Mouse (Mus musculus): ENCODE measurements around the gene Rspry1.
A peak's percentile ranks its signal among the peaks of the same experiment; 100 is the strongest.

Rspry1 gene

DNA sequence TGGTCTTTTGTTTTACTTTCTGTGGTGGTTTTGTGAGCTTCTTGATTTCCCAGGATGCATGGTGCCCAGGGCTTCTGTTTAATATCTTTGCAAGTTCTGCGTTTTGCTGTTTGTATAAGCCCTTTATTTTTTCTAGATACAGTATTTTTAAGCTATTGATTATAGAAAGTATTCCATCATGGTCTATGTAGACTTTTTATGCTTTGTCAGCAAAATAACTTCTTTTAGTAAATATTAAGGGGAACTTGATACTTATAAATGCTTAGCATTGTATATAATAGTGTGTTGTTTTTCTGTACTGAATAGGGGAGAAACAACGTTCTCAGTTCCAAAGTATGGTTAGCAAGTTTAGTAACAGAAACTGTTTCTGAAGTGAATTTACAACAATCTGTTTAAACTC, 2.3 kb downstream of the Rspry1 start:
- no peak for DNase-seq

DNA sequence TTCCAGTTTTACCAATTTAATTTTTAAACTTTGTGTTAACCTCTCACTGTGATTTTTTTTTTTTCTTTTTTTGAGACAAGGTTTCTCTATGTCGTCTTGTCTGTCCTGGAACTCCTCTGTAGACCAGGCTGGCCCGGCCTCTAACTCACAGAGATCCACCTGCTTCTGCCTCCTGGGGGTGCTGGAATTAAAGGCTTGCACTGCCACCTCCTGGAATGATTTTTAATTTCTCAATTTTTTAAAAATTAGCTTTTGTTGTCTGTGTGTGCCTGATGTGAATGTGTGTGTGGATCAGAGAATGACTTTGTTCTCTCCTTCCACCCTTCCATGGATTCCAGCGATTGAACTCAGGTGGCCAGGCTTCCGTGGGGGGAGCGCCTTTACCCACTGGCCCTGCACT, 5.3 kb downstream of the Rspry1 start:
- DNase-seq = no peak

DNA sequence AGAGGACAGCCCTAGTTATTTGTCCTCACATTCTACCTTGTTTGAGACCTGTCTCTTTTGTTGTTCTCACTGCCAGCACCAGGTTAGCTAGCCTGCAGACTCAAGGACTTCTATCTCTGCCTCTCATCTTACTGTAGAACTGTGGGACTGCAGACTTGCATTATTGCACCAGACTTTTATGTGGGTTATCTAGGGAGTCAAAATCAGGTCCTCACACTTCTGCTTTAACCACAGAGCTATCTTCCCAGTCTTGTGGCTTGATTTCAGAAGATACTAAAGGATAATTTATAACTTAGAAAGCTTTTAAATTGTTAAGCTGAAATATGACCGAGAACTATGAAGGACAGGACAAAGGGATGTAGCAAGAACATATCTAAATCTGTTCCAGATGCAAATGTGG, 23.1 kb downstream of the Rspry1 start:
- DNase-seq = no peak

DNA sequence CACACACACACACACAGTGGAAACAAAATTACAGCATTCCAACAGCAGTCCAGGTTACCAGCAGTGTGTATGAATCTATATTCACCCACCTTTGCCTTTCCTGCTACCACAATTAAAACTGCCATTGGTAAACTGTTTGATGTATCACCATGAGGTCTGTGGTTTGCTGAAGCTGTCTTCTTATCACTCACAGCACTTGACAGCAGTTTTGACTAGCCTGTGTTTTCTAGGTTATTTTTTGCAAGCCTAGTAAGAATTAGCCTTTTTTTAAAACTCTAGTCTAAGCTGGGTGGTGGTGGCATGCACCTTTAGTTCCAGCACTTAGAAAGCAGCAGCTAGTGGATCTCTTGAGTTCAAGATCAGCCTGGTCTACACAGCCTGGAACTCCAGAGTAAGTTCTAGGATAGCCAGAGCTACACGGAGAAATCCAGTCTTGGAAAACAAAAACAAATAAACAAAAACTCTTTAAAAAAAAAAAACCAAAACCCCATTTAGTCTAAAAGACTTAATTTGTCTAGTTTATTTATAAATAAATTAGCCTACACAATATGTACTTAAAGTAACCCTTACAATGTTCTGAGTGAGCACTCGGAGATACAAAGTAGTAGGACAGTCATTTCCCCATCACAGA, 31.9 kb downstream of the Rspry1 start:
- no peak for DNase-seq

DNA sequence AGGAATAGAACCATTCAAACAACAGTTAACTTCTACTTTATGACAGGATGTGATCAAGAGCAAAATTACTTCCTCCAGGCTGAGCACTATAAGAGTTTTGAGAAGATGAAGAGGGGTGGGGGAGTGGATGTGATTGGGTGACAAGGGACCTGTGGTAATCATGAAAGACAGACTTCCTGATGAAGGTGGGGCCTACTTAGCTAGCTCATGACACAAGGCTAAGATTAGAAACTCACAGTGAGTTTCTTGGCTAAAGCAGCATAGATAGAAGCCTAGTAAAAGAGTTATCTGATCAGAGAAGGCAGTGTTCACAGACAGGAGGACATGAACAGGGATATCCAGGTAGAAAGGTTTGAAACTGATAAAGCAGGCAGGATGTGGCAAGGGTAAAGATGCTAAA, 32.5 kb downstream of the Rspry1 start:
- DNase-seq = peak; percentile 65

DNA sequence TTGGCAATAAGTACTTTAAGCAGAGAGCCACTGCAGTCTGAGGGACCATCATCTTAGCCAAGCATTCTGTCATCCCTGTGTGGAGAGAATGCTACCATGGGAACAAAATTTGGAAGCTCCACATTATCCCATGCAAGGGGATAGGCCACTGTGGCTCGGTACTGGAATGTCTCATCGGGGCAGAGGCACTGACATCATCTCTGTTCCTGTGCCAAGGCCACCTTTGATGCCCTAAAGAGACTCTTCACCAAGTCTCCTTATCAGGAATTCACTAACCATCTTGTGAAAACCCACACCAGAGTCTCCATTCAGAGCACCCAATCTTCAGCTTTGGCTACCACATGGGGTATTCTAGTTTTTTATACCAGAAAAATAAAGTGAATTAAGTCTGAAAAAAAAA, 39.4 kb downstream of the Rspry1 start:
- no peak for DNase-seq

DNA sequence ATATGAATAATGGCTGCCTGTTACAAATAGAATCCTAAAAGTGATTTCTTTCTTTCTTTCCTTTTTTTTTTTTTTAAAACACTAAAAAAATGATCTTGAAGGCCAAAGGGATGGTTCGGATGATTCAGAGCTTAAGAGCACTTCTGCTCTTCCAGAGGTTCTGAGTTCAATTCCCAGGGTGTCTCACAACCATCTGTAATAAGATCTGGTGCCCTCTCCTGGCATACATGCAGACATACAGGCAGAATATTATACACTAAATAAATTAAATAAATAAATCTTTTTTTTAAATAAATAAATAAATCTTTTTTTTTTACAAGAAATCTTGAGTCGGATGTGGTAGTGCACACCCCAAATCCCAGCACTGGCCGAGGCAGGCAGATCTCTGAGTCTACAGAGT, 40.2 kb downstream of the Rspry1 start:
- DNase-seq = no peak

DNA sequence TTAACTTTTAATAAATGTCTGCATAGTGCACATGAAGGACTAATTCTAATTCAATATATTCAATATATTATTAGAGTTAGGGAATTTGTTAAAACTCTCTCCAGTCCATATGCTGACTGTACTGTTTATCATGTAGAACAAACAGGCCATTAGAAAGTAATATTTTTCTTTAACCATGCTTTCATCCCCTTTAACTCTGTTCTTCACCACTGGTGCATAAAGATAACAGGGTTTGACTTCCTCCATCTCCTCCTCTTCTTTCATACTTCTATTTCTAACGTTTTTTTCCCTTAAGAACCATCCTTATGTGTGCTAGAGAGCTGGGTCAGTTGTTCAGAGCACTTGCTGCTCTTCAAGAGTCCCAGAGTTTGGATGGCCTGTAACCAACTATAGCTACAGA, 43.5 kb downstream of the Rspry1 start:
- DNase-seq = no peak

DNA sequence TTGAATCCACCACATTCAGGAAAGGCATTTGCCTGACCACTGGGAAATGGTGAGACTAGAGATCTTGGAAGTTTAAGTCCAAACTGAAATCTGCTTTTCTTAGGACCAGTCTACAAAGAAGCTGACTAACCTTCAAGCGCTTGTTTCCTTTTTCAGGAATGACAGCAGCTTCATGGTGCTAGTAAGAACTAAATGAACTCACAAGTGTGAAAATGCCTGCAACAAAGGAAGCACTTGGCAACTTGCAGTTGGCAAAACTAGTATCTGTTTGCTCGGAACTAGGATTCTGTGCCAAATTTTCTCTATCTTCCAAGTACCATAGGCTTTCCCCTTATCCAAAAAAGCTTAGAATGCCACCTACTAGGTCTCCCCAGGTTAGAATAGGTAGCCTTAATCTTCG, 44.4 kb downstream of the Rspry1 start:
- no peak for DNase-seq

DNA sequence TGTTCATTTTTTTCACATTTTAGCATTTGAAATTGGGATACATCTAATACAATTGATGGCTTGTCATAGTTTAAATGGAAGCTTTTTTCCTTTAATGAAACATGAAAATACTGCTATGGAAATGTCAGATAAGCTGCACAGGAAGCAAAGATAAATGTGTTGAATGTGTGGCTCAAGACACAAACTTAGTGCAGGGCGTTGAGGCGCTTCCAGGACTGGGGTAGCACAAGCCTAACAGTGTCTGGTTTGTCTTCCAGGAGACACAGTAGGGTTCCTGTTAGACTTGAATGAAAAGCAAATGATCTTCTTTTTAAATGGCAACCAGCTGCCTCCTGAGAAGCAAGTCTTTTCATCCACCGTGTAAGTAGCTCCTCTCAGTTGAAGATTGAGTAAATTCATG, 47.8 kb downstream of the Rspry1 start:
- no peak for DNase-seq

DNA sequence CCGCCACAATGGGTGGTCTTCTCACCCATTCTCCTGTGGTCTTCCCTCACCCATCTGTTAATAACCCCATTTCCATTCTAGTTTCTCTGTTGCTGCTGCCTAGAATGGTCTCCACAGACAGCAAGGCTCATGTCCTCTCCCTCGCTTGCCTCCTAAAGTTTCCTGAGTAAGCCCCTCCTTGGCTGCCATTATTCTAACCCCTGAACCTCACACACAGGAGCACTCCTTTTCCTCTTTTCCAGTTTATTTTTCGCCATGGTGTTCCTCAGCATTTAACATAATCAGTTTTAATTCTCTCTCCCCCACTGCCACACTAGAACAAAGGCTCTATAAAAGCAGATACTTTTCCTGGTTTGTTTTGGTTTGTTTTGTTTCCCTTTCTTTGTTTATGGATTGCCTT, 51.2 kb downstream of the Rspry1 start:
- no peak for DNase-seq

DNA sequence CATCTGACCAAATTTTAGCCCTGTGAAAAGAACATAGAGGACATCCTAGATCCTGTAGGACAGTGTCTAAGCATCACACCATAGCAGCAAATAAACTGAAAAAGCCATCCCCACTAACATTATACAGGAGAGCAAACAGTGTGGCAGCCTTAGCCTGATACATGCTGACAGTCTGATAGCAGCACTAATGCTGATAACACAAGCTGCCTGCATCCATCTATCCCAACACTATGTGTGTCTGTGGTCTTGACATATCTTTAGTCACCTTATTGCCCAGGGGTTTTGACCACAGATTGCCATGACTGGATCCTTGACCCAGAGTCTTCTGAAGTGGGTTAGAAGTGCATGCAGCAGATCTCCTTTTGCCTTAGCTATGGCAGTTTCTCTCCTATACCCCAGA, 53.3 kb downstream of the Rspry1 start:
- DNase-seq = no peak

DNA sequence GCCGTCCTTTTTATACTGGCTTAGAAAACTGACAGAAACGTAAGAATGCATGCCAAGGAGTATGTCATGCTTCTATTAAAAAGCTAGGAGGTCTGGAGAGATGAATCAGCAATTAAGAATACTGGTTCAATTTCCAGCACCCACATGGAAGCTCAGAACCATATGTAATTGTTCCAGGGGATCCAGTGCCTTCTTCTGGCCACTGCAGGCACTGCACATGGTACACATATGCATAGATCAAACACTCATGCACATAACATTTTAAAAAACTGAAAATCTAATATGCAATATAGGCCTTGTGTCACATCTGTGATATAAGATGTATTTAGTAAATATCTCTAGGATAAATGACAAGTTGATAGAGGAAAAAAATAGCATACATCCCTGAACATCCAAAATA, 56.3 kb downstream of the Rspry1 start:
- no peak for DNase-seq

DNA sequence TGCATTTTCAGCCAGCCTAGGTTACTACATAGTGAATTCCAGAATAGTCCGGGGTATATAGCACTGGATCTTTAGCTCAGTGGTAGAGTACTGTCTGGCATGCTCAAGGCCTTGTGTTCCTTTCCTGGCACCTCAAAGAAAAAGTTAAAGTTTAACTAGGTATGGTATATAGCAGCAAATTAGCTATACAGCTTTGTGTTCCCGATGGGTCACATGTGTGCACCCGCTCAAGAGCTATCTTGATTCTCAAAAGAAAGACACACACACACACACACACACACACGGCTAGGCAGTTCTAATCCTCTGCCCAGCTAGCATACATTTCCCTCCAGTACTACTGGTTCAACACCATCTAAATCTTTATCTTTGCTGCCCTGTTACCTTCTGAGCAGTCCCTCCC, 58.7 kb downstream of the Rspry1 start:
- DNase-seq = no peak

DNA sequence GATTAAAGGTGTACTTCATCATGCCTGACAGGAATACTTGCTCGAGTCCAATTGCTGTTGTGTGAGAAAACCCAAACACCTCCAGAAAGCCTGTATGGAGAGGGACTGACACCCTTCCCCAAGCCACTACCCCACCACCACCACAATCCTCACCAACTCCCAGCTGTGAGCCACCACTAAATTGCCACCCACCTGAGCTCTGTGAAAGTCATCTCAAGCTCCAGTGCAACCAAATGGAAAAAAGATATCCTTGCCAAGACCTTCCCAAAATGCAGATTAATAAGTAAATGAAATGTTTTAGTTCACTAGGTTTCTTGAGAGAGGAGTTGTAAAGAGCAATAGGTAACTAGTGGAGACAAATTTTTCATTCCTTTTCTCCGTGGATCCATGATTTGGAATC, 63.0 kb downstream of the Rspry1 start:
- no peak for DNase-seq

DNA sequence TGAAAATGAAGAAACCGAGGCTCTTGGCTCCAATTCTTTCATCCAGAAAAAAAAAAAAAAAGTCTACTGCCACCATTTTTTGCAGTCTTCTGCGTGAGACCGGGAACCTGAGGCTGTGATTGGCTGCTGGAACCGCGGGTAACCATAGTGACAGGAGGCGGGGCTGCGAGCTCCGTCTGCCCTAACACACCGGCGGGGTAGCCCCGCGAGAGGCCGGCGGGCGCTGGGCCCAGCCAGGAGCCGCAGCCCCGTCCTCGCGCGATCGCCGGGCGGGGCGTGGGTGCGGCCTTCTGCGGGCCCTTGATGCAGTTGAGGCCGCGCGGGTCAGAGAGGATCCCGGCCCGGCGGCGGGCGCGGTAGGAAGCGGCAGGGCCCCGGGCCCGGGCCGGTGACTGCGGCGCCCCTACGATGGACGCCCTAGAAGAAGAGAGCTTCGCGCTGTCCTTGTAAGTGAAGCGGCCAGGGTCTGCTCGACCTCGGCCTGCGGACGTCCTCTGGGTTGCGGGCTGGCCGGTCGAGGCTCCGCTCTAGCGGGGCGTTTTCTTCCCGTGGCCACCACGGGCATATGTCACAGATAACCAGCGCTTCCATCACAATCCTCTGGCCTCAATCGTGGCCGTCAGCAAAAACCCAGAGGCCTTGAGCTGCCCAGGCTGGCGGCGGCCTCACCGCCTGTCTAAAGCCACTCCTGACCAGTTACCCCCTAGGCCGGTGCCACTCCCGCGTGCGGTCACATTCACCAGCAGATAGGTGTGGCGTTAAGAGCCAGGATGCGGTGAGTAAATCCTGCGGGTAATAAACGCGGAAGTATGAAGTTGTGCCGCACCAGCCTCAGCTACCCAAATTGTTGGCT, 64.9 kb downstream of the Rspry1 start, which contains the start of gene Arl2bp:
Arl2bp (plus strand) TSS at position 145 of the 853 bp plus-strand sequence.
- DNase-seq = peak; percentile 94

DNA sequence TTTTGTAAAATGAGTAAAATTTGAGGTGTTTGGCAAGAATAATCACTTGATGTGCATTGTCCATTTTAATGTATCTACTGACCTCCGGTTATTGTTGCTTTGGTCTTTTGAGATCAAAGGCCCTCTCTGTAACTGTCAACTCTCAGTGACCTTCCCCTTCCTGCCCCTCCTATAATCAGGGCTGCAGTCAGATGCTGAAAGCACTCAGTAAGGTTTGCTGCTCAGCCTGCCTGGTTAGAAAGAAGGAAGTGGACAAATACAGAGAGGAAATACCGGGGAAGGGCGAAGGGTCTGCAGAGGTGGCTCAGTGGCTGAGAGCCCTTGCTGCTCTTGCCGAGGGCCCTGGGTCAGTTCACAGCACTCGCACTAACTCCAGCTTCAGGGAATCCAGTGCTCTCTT, 72.6 kb downstream of the Rspry1 start:
- no peak for DNase-seq

DNA sequence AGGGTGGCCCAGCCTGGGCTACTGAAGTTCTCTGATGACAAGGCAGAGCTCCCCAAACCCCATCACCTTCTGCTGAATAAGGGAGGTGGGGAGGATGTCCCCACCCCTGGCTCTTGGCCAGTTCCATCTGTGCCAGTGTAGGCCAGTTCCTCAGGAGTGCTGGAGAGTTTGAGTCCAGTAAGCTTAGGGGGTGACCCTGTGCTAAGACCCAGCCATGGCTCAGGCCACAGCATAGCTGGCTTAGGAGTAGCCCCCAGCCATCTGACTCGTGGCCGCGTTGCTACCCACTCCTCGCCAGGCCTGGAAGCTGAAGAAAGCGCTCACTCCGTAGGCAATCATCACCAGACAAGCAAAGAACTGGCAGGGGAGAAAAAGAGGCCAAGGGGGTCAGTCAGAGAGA, 74.2 kb downstream of the Rspry1 start:
- DNase-seq = no peak

DNA sequence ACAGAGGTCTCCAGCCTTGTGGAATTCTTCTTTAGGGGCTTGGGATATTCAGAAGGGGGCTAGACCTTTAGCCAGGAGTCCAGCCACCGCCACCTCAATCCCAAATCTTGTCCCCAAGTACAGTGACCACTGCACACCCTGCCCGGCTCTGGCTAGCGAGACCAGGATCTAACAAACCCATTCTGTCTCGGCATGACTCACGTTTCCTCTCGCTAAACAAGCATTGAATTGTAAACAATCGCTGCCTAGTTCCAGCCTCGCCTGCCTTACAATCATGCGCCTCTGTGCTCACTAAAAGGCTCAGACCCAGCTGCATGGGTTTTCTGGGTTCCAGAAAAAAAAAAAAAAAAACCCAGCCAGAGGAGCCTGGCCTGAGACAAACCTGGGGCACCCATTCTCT, 76.8 kb downstream of the Rspry1 start:
- no peak for DNase-seq

DNA sequence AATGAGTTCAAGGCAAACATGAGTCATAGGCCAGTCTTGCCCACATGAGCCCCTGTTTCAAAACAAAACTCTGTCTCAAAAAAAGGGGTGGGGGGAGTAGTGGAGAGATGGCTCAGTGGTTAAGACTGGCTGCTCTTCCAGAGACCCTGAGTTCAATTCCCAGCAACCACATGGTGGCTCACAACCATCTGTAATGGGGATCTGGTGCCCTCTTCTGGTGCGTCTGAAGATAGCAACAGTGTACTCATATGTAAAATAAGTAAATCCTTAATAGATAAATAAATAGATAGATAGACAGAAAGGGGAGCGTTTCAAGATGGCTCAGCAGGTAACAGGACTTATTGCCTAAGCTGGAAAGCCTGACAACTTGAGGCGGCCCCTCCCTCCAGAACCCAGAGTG, 78.7 kb downstream of the Rspry1 start:
- no peak for DNase-seq

DNA sequence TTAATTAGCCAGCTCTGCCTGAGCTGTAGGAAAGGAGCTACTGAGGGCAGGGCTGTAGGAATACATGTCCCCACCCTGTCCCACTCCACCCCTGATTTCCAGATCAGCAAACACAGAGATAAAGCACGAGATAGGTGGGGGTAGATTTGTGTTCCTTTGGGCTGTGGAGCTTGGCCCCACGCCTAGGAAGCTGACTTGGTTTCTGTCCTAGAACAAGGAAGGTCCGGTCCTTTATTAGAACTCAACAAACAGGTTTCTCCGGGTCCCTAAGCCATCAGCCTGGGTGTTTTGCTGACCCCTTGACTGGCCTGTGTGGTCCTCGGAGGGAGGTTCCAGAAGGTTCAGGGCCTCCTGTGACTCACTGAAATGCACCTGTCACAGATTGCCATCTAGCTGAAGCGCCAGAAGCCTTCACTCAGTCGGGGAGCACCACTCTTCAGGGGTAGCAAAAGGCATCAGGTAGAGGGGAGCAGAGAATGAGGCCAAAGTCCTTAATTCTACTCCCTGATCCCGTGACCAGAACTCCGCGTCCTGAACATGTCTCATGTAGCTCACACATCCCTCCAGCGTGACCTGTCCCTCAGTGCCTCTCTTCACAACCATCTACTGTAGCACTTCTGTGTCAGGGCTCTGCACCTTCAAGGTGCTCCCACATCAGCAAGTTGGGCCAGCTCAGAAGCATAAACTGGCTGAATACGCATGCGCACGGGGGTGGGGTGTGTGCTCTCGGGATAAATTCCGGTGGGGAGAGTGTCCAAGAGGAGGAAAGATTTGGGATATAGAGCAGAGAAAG, 81.2 kb downstream of the Rspry1 start:
- DNase-seq = no peak

DNA sequence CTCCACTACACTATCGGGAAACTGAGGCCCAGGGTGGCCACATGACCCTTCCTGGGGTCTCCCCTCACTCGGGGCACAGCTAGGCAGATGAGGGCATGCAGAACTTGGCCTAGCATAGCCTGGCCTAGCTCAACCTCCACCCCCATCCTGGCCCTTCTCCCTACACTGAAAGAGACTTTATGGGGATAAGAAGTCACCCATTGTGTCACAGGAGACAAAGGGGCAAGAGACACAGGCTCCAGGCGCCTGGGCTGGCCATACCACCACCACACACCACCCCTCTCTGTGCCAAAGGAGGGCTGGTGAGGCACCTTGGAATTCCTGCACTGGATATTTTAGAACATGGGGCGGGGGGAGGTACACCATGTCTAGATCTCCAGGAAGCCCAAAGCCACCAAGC, 82.5 kb downstream of the Rspry1 start:
- no peak for DNase-seq

DNA sequence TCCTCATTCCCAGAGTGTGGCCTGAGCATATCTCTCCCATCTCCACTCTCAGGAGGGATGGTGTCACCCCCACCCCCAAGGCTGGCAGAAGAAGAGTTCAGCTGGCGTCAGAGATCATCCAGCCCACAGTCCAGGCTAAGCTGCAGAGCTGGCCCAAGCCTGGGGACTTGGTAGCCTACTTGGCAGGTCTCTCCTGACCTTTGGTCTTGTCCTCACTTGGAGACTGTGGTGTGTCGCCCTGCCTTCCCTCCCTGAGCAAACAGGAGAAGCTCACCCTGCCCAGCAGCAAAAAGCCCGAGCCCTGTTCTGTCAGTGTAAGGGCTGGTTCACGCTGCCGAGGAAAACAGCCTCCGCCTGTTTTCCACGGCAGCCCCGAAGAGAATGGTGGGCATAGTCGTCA, 84.2 kb downstream of the Rspry1 start:
- DNase-seq = no peak

DNA sequence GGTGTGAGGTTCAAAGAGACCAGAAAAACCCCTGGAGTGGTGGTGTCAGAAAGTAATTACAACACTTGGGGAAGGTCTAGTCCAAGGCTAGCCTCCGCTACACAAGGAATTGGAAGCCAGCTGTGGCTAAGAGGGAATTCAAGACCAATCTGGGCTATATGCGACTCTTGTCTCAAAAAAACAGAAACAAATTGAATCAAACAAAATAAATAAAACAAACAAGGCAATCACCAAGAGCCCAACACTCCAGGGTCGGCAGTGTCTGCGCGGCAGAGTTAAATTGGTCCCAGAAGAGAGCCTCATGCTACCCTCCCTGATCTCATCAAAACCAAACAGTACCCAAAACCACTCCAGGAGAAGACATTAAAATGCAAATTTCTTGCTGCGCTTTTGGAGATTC, 93.0 kb downstream of the Rspry1 start:
- DNase-seq = no peak
